27 mouse cellular contexts compared by ENCODE assay signal in genomic region chr4:125765171-125765570, GRCm38 (mm10).
DNase-seq lines count a peak whose midpoint lies in the region; ATAC-seq and TF ChIP-seq lines count a peak whose summit lies in the region.
"Had no signal": no experiment of that assay in that cellular context is flagged by ENCODE, and none has a peak within 500 bp of the region (broad histone marks: within the 10 kb centered on the region; RNA-seq: fewer than 3 reads in every experiment).

No protein-coding gene starts in this region.

- no peak for TF ChIP-seq CTCF in midbrain, postnatal 0 days (IDR thresholded peaks at IDR 0.05)

- H3K36me3 ChIP-seq in heart, embryonic 10.5 days = no peaks in the 10 kb centered on the region
- H3K36me3 ChIP-seq in midbrain, postnatal 0 days (ENCODE audit: insufficient read depth, low read length) = no peaks in the 10 kb centered on the region
- no peaks in the 10 kb centered on the region for H3K36me3 ChIP-seq in midbrain, embryonic 11.5 days (ENCODE audit: control insufficient read depth, insufficient read depth, low read length)
- no peaks in the 10 kb centered on the region for H3K36me3 ChIP-seq in limb, embryonic 10.5 days
- H3K36me3 ChIP-seq: heart, embryonic 15.5 days; hindbrain, embryonic 15.5 days; limb, embryonic 13.5 days; liver, embryonic 12.5 days; midbrain, embryonic 12.5 days had no signal

- no peaks in the 10 kb centered on the region for H3K9me3 ChIP-seq in heart, embryonic 10.5 days
- no peaks in the 10 kb centered on the region for H3K9me3 ChIP-seq in midbrain, postnatal 0 days (ENCODE audit: low read length)
- no peaks in the 10 kb centered on the region for H3K9me3 ChIP-seq in midbrain, embryonic 11.5 days (ENCODE audit: control insufficient read depth, low read length)
- no peaks in the 10 kb centered on the region for H3K9me3 ChIP-seq in limb, embryonic 10.5 days (replicated peaks)
- H3K9me3 ChIP-seq: heart, embryonic 15.5 days; hindbrain, embryonic 15.5 days; limb, embryonic 13.5 days; liver, embryonic 12.5 days; midbrain, embryonic 12.5 days had no signal

- no peak overlapping the region for H3K27ac ChIP-seq in heart, embryonic 10.5 days
- H3K27ac ChIP-seq in midbrain, postnatal 0 days (ENCODE audit: low read depth, low read length) = no peak overlapping the region
- H3K27ac ChIP-seq in midbrain, embryonic 11.5 days (ENCODE audit: low read depth, low read length) = no peak overlapping the region
- no peak overlapping the region for H3K27ac ChIP-seq in limb, embryonic 10.5 days
- H3K27ac ChIP-seq: heart, adult 2 months; heart, embryonic 15.5 days; hindbrain, embryonic 15.5 days; layer of hippocampus, adult 2 months; limb, embryonic 13.5 days; liver, embryonic 12.5 days; midbrain, embryonic 12.5 days had no signal

- H3K27me3 ChIP-seq in heart, embryonic 10.5 days (ENCODE audit: insufficient read depth, poor library complexity, severe bottlenecking) = no peaks in the 10 kb centered on the region
- no peaks in the 10 kb centered on the region for H3K27me3 ChIP-seq in midbrain, postnatal 0 days (ENCODE audit: insufficient read depth, low read length)
- no peaks in the 10 kb centered on the region for H3K27me3 ChIP-seq in midbrain, embryonic 11.5 days (ENCODE audit: control insufficient read depth, insufficient read depth, low read length)
- H3K27me3 ChIP-seq in limb, embryonic 10.5 days (ENCODE audit: low read depth, poor library complexity, severe bottlenecking) = 0 out of 2 replicates have a peak, but pooled peaks cover 14% of the 10 kb centered on the region
- H3K27me3 ChIP-seq: heart, embryonic 15.5 days; hindbrain, embryonic 15.5 days; liver, embryonic 12.5 days; midbrain, embryonic 12.5 days had no signal

- H3K4me2 ChIP-seq in midbrain, postnatal 0 days (ENCODE audit: low read depth, low read length, poor library complexity, severe bottlenecking) = no peak overlapping the region
- no peak overlapping the region for H3K4me2 ChIP-seq in midbrain, embryonic 11.5 days
- H3K4me2 ChIP-seq: heart, embryonic 15.5 days; hindbrain, embryonic 15.5 days; limb, embryonic 13.5 days; liver, embryonic 12.5 days; midbrain, embryonic 12.5 days had no signal

- ATAC-seq in midbrain, postnatal 0 days (ENCODE audit: low FRiP score) = no peak
- ATAC-seq in midbrain, embryonic 11.5 days (ENCODE audit: low FRiP score) = no peak
- ATAC-seq: activated CD4-positive, CD25-positive, alpha-beta regulatory T cell, adult 4 months; forebrain, embryonic 16.5 days; intestine, postnatal 0 days; liver, embryonic 12.5 days had no signal

- H3K4me3 ChIP-seq in heart, embryonic 10.5 days = no peak overlapping the region
- H3K4me3 ChIP-seq in midbrain, postnatal 0 days (ENCODE audit: low read depth, low read length) = no peak overlapping the region
- no peak overlapping the region for H3K4me3 ChIP-seq in midbrain, embryonic 11.5 days (ENCODE audit: low read depth, low read length)
- no peak overlapping the region for H3K4me3 ChIP-seq in limb, embryonic 10.5 days
- H3K4me3 ChIP-seq: heart, adult 2 months; heart, embryonic 15.5 days; hindbrain, embryonic 15.5 days; layer of hippocampus, adult 2 months; limb, embryonic 13.5 days; liver, embryonic 12.5 days; midbrain, embryonic 12.5 days had no signal

- H3K9ac ChIP-seq in midbrain, postnatal 0 days (replicated peaks; ENCODE audit: low read length, poor library complexity, severe bottlenecking) = no peak overlapping the region
- H3K9ac ChIP-seq in midbrain, embryonic 11.5 days (ENCODE audit: low read length) = no peak overlapping the region
- H3K9ac ChIP-seq: heart, embryonic 15.5 days; hindbrain, embryonic 15.5 days; limb, embryonic 13.5 days; liver, embryonic 12.5 days; midbrain, embryonic 12.5 days had no signal

- peak; percentile 12 for DNase-seq in adrenal gland, adult 8-10 months
- no peak for DNase-seq in adrenal gland, postnatal 4 days (ENCODE audit: low spot score in 2 of 2)
- peak; percentile 41 for DNase-seq in heart, embryonic 10.5 days (ENCODE audit: low spot score)
- DNase-seq in heart, adult 8-10 months (ENCODE audit: low spot score) = no peak
- DNase-seq in midbrain, postnatal 0 days (ENCODE audit: low spot score) = peak; percentile 40
- DNase-seq in midbrain, embryonic 11.5 days (ENCODE audit: low spot score, missing footprints) = no peak
- no peak for DNase-seq in frontal cortex, adult 2 months (ENCODE audit: extremely low spot score in 1 of 2, low spot score in 1 of 2)
- DNase-seq in limb, embryonic 10.5 days (ENCODE audit: low spot score) = no peak
- DNase-seq: adrenal gland, postnatal 25 days; gastrocnemius, postnatal 25 days; heart, adult 2 months; heart, postnatal 4 days; kidney, postnatal 14 days; layer of hippocampus, postnatal 36 days; lung, adult 2 months; lung, postnatal 14 days; thymus, adult 18-20 months; thymus, postnatal 36 days had no signal

- H3K4me1 ChIP-seq in heart, embryonic 10.5 days = no peaks in the 10 kb centered on the region
- H3K4me1 ChIP-seq in midbrain, postnatal 0 days (ENCODE audit: insufficient read depth, low read length) = no peaks in the 10 kb centered on the region
- no peaks in the 10 kb centered on the region for H3K4me1 ChIP-seq in midbrain, embryonic 11.5 days (ENCODE audit: control insufficient read depth, insufficient read depth, low read length)
- peaks cover 7% of the 10 kb centered on the region for H3K4me1 ChIP-seq in limb, embryonic 10.5 days
- H3K4me1 ChIP-seq: heart, embryonic 15.5 days; hindbrain, embryonic 15.5 days; limb, embryonic 13.5 days; liver, embryonic 12.5 days; midbrain, embryonic 12.5 days had no signal

- 71% methylated on average over 8 of the region's 8 CpGs for WGBS in heart, embryonic 10.5 days
- WGBS in midbrain, postnatal 0 days = 74% methylated on average over 8 of the region's 8 CpGs
- WGBS in midbrain, embryonic 11.5 days = 88% methylated on average over 8 of the region's 8 CpGs
- WGBS in limb, embryonic 10.5 days = 90% methylated on average over 8 of the region's 8 CpGs

Comparison
In these comparisons a context has a peak if more than half of its experiments do, and no peak if none do; other contexts are left out.
1. DNase-seq: peak in adrenal gland, adult 8-10 months (single experiment), heart, embryonic 10.5 days (single experiment) and midbrain, postnatal 0 days (single experiment); none in adrenal gland, postnatal 4 days (0 of 2), heart, adult 8-10 months (single experiment), midbrain, embryonic 11.5 days (single experiment), frontal cortex, adult 2 months (0 of 2) and limb, embryonic 10.5 days (single experiment).